Mouse (Mus musculus) MEL (cell line): ENCODE results near the gene Tnfaip6. TPM values are rescaled to one million over a fixed set of nuclear protein-coding genes. Genes with fewer than 3 reads are reported as not detected.
A peak's percentile ranks its signal among the peaks of the same experiment; 100 is the strongest.

Source experiments
- DNase-seq: peaks from one replicate; pipeline ENCODE4 v3.0.0; 2011; ENCODE audit warnings: low read depth, low spot score
- H3K27ac ChIP-seq: 2 replicates; pipeline ENCODE4 v1.5.1; 2012; ENCODE audit warnings: low read depth, mild to moderate bottlenecking, control low read depth, low read length, moderate library complexity; ENCODE audit not compliant: control insufficient read depth
- H3K27me3 ChIP-seq, 2 experiments: fragments of 150-350 bp in 1 of 2; sonication (generic) in 1 of 2; 2 replicates each; pipeline ENCODE4 v1.6.1; 2012; ENCODE audit warnings: low read length in 2 of 2, mild to moderate bottlenecking in 2 of 2, improper control_type of control experiment in 1 of 2, moderate library complexity in 1 of 2; ENCODE audit not compliant: insufficient read depth in 2 of 2, control insufficient read depth in 1 of 2
- H3K36me3 ChIP-seq, 2 experiments: 2 replicates each; pipeline ENCODE4 v1.6.1; 2012 to 2014; ENCODE audit warnings: low read length in 2 of 2, improper control_type of control experiment in 1 of 2, inconsistent platforms in 1 of 2, mild to moderate bottlenecking in 1 of 2; ENCODE audit not compliant: insufficient read depth in 2 of 2, control insufficient read depth in 1 of 2
- H3K4me1 ChIP-seq, 2 experiments: fragments of 150-350 bp in 1 of 2; sonication (generic) in 1 of 2; 2 replicates each; pipeline ENCODE4 v1.6.1; 2012; ENCODE audit warnings: low read length in 2 of 2, improper control_type of control experiment in 1 of 2, mild to moderate bottlenecking in 1 of 2; ENCODE audit not compliant: insufficient read depth in 2 of 2, control insufficient read depth in 1 of 2
- H3K4me3 ChIP-seq, 2 experiments: fragments of 150-350 bp in 1 of 2; sonication (generic) in 1 of 2; 2 replicates each; pipeline ENCODE4 v1.5.1; 2012; ENCODE audit warnings: low read depth in 2 of 2, low read length in 2 of 2, mild to moderate bottlenecking in 2 of 2, moderate library complexity in 2 of 2, control low read depth in 1 of 2, improper control_type of control experiment in 1 of 2; ENCODE audit not compliant: control insufficient read depth in 1 of 2, insufficient read depth in 1 of 2
- H3K79me2 ChIP-seq: 2 replicates; pipeline ENCODE4 v1.6.1; 2012; ENCODE audit warnings: mild to moderate bottlenecking, low read length, moderate library complexity; ENCODE audit not compliant: control insufficient read depth, poor library complexity, insufficient read depth
- H3K9ac ChIP-seq: 2 replicates; pipeline ENCODE4 v1.6.1; 2012; ENCODE audit warnings: low read depth, mild to moderate bottlenecking, control low read depth, low read length, moderate library complexity; ENCODE audit not compliant: control insufficient read depth, poor library complexity, severe bottlenecking
- H3K9me3 ChIP-seq: fragments of 150-350 bp; sonication (generic); replicated peaks from 2 replicates; pipeline ENCODE4 v1.6.1; 2012; ENCODE audit warnings: mild to moderate bottlenecking, low read length, improper control_type of control experiment, moderate library complexity; ENCODE audit not compliant: insufficient read depth
- CHD1 ChIP-seq: IDR thresholded peaks from 2 replicates; pipeline ENCODE4 v1.6.1; 2012; ENCODE audit warnings: low read depth, mild to moderate bottlenecking, inconsistent platforms, low read length, improper control_type of control experiment
- CTCF ChIP-seq, 3 experiments: IDR thresholded peaks in 2 of 3; conservative IDR thresholded peaks in 1 of 3; 2 replicates each; pipeline ENCODE4 v1.5.1; 2011 to 2012; ENCODE audit warnings: low read length in 3 of 3, low read depth in 2 of 3, mild to moderate bottlenecking in 2 of 3, improper control_type of control experiment in 1 of 3, inconsistent platforms in 1 of 3, mixed read lengths in 1 of 3, moderate library complexity in 1 of 3; ENCODE audit not compliant: control insufficient read depth in 1 of 3, insufficient read depth in 1 of 3, poor library complexity in 1 of 3, severe bottlenecking in 1 of 3
- E2F4 ChIP-seq: IDR thresholded peaks from 2 replicates; pipeline ENCODE4 v1.6.1; 2011; ENCODE audit warnings: low read depth, low read length, improper control_type of control experiment, borderline replicate concordance
- ETS1 ChIP-seq: IDR thresholded peaks from 2 replicates; pipeline ENCODE4 v1.6.1; 2012; ENCODE audit warnings: low read depth, mild to moderate bottlenecking, inconsistent platforms, low read length, improper control_type of control experiment, moderate library complexity
- GABPA ChIP-seq: IDR thresholded peaks from 2 replicates; pipeline ENCODE4 v1.6.1; 2012; ENCODE audit warnings: low read depth, mild to moderate bottlenecking, inconsistent platforms, low read length, improper control_type of control experiment, moderate library complexity
- HCFC1 ChIP-seq: IDR thresholded peaks from 2 replicates; pipeline ENCODE4 v1.6.1; 2012; ENCODE audit warnings: low read depth, mild to moderate bottlenecking, inconsistent platforms, low read length, improper control_type of control experiment, moderate library complexity
- JUND ChIP-seq: IDR thresholded peaks from 2 replicates; pipeline ENCODE4 v1.6.1; 2011; ENCODE audit warnings: low read depth, mild to moderate bottlenecking, improper control_type of control experiment, low read length
- KAT2A ChIP-seq: conservative IDR thresholded peaks from 2 replicates; pipeline ENCODE4 v1.6.1; 2012; ENCODE audit warnings: low read depth, low read length, improper control_type of control experiment, inconsistent platforms
- MAX ChIP-seq: IDR thresholded peaks from 2 replicates; pipeline ENCODE4 v1.6.1; 2011; ENCODE audit warnings: low read length, improper control_type of control experiment
- MXI1 ChIP-seq: IDR thresholded peaks from 2 replicates; pipeline ENCODE4 v1.6.1; 2011; ENCODE audit warnings: mild to moderate bottlenecking, low read depth, low read length, improper control_type of control experiment
- MYB ChIP-seq: IDR thresholded peaks from 2 replicates; pipeline ENCODE4 v1.6.1; 2011; ENCODE audit warnings: mild to moderate bottlenecking, low read depth, low read length, improper control_type of control experiment
- NELFE ChIP-seq: IDR thresholded peaks from 2 replicates; pipeline ENCODE4 v1.6.1; 2011; ENCODE audit warnings: low read depth, low read length, improper control_type of control experiment
- POLR2A ChIP-seq, 2 experiments: IDR thresholded peaks; 2 replicates each; pipeline ENCODE4 v1.6.1; 2011 to 2012; ENCODE audit warnings: low read length in 2 of 2, mild to moderate bottlenecking in 2 of 2, control low read depth in 1 of 2, improper control_type of control experiment in 1 of 2, low read depth in 1 of 2, moderate library complexity in 1 of 2; ENCODE audit not compliant: control insufficient read depth in 1 of 2, insufficient read depth in 1 of 2, poor library complexity in 1 of 2
- SIN3A ChIP-seq: IDR thresholded peaks from 2 replicates; pipeline ENCODE4 v1.6.1; 2012; ENCODE audit warnings: low read length, improper control_type of control experiment, inconsistent platforms
- SMC3 ChIP-seq: IDR thresholded peaks from 2 replicates; pipeline ENCODE4 v1.6.1; 2011; ENCODE audit warnings: low read depth, low read length, improper control_type of control experiment
- TAL1 ChIP-seq: IDR thresholded peaks from 2 replicates; pipeline ENCODE4 v1.6.1; 2012; ENCODE audit warnings: mild to moderate bottlenecking, inconsistent platforms, low read length, moderate library complexity, mixed read lengths
- UBTF ChIP-seq: IDR thresholded peaks from 2 replicates; pipeline ENCODE4 v1.6.1; 2012; ENCODE audit warnings: low read depth, mild to moderate bottlenecking, inconsistent platforms, low read length, improper control_type of control experiment, moderate library complexity, borderline replicate concordance; ENCODE audit not compliant: insufficient read depth
- ZC3H11A ChIP-seq: IDR thresholded peaks from 2 replicates; pipeline ENCODE4 v1.6.1; 2012; ENCODE audit warnings: low read depth, mild to moderate bottlenecking, inconsistent platforms, low read length, improper control_type of control experiment
- ZKSCAN1 ChIP-seq: IDR thresholded peaks from 2 replicates; pipeline ENCODE4 v1.6.1; 2012; ENCODE audit warnings: low read depth, mild to moderate bottlenecking, inconsistent platforms, low read length, improper control_type of control experiment, moderate library complexity
- ZNF384 ChIP-seq: IDR thresholded peaks from 2 replicates; pipeline ENCODE4 v1.6.1; 2012; ENCODE audit warnings: low read depth, mild to moderate bottlenecking, inconsistent platforms, low read length, improper control_type of control experiment
- polyA plus RNA-seq, 2 experiments: library from polyadenylated mRNA; stranded (reverse) in 1 of 2; unstranded in 1 of 2; fragments of >175 nt in 1 of 2; fragments of >200 nt in 1 of 2; gene quantifications; 2 replicates each; pipeline versions ENCODE4 v1.2.1 to v1.2.4; 2012; ENCODE audit warnings: low replicate concordance in 2 of 2, low read depth in 1 of 2; ENCODE audit not compliant: insufficient read length in 2 of 2, insufficient read depth in 1 of 2, missing spikeins in 1 of 2
- total RNA-seq: library from RNA; depleted of rRNA; stranded (reverse); fragments of 300-350 nt; gene quantifications from 2 replicates; pipeline ENCODE4 v1.2.3, GENCODE M21; 2012

Gene Tnfaip6
- total and polyA plus RNA-seq, 3 experiments: not detected

GRCm38 (mm10) chr2:52071241-52071991 is 33.6 kb downstream of the Tnfaip6 start:
- Histone ChIP-seq H3K36me3 (peaks cover 3 to 26% of the 10 kb centered on the region in 2 experiments; a peak in 3 of 4 replicates), H3K9me3 (no peaks in the 10 kb centered on the region), H3K27me3 (peaks cover 1 to 5% of the 10 kb centered on the region in 2 experiments), H3K4me1 (peaks cover 0 to 13% of the 10 kb centered on the region in 2 experiments; a peak in 3 of 4 replicates), H3K79me2 (peaks cover 33% of the 10 kb centered on the region), H3K27ac (no peak overlapping the region), H3K4me3 (peak overlapping the region in 1 of 2 experiments; percentile 68; a peak in 1 of 4 replicates), H3K9ac (no peak overlapping the region; the same call in 1 of the 2 replicates)
- TF ChIP-seq ETS1: no peak
- 0 out of 2 replicates have a peak, but pooled peaks have one; percentile 21 for TF ChIP-seq ZNF384
- no peak for DNase-seq

GRCm38 (mm10) chr2:52072065-52072490 is 34.3 kb downstream of the Tnfaip6 start:
- Histone ChIP-seq H3K27ac (peak overlapping the region; percentile 44; the same call in 1 of the 2 replicates), H3K79me2 (peaks cover 35% of the 10 kb centered on the region), H3K36me3 (peaks cover 6 to 30% of the 10 kb centered on the region in 2 experiments), H3K9ac (peak overlapping the region; percentile 81), H3K9me3 (no peaks in the 10 kb centered on the region), H3K4me1 (peaks cover 0 to 13% of the 10 kb centered on the region in 2 experiments; a peak in 3 of 4 replicates), H3K4me3 (peak overlapping the region; percentile 61 to 68), H3K27me3 (peaks cover 1 to 5% of the 10 kb centered on the region in 2 experiments)
- TF ChIP-seq MXI1 (no peak), SMC3 (no peak), MAX (no peak), CHD1 (0 out of 2 replicates have a peak, but pooled peaks have one; percentile 61), MYB (no peak)
- DNase-seq: peak; percentile 19

GRCm38 (mm10) chr2:52072491-52073140 is 34.8 kb downstream of the Tnfaip6 start, which contains the start of gene Rif1:
Rif1 (plus strand) TSS chr2:52072832.
- peaks cover 9 to 33% of the 10 kb centered on the region in 2 experiments for H3K36me3 ChIP-seq
- H3K9ac ChIP-seq: peak within 1 kb of the TSS; percentile 96
- peak within 1 kb of the TSS; percentile 61 to 68 for H3K4me3 ChIP-seq
- TF ChIP-seq CTCF (IDR thresholded peaks at IDR 0.05 in 2 of 3, conservative IDR thresholded peaks at IDR 0.05 in 1 of 3; ENCODE audit: control insufficient read depth in 1 of 3, insufficient read depth in 1 of 3, low read depth in 2 of 3, low read length in 3 of 3, poor library complexity in 1 of 3, severe bottlenecking in 1 of 3): no peak
- TF ChIP-seq SIN3A: peak; percentile 53
- peak; percentile 46 to 55; a peak in 3 of 4 replicates for TF ChIP-seq POLR2A (IDR thresholded peaks at IDR 0.05; ENCODE audit: control insufficient read depth in 1 of 2, insufficient read depth in 1 of 2, low read depth in 1 of 2, low read length in 2 of 2, poor library complexity in 1 of 2)
- no peak for TF ChIP-seq TAL1
- peak; percentile 67; the same call in 1 of the 2 replicates for TF ChIP-seq UBTF
- TF ChIP-seq ZC3H11A: no peak
- TF ChIP-seq SMC3: no peak
- TF ChIP-seq KAT2A: no peak
- no peak for TF ChIP-seq JUND
- no peak for TF ChIP-seq GABPA
- peak; percentile 62 for TF ChIP-seq NELFE
- TF ChIP-seq HCFC1: peak; percentile 69
- TF ChIP-seq MYB: no peak
- TF ChIP-seq ZKSCAN1: no peak
- TF ChIP-seq E2F4: peak; percentile 81; the same call in 1 of the 2 replicates
- peak; percentile 30; the same call in 1 of the 2 replicates for TF ChIP-seq MXI1
- TF ChIP-seq, all 39 proteins: peak for 7
- H3K4me1 ChIP-seq: peaks cover 0 to 13% of the 10 kb centered on the region in 2 experiments; a peak in 3 of 4 replicates
- DNase-seq: peak; percentile 85
- H3K27ac ChIP-seq: peak within 1 kb of the TSS; percentile 44
- H3K27me3 ChIP-seq: peaks cover 1 to 5% of the 10 kb centered on the region in 2 experiments
- H3K79me2 ChIP-seq: peaks cover 35% of the 10 kb centered on the region
- H3K9me3 ChIP-seq: no peaks in the 10 kb centered on the region
